Mouse (Mus musculus): Measurements from ENCODE around the gene Gm12184. TPM values are rescaled to one million over a fixed set of nuclear protein-coding genes. Genes with fewer than 3 reads are reported as not detected.
"Not testable (repeated sequence)": the region's sequence is repeated elsewhere in the genome, so short reads cannot be mapped to it uniquely, and the experiment has no call there.

Gene Gm12184
- total and polyA plus RNA-seq, 2 experiments from 2014 or later, result 1.8 to 2.7 TPM

- H3K4me1 ChIP-seq (ENCODE audit: control insufficient read depth, insufficient read depth), result peaks cover 13% of the 10 kb centered on the region; the same call in 1 of the 2 replicates
- H3K4me2 ChIP-seq (ENCODE audit: low read depth, low read length), result peak overlapping the region; percentile 64
- no peaks in the 10 kb centered on the region for H3K36me3 ChIP-seq (replicated peaks; ENCODE audit: control insufficient read depth, insufficient read depth, low read length)
- H3K9me3 ChIP-seq (replicated peaks; ENCODE audit: control insufficient read depth, low read length), result no peaks in the 10 kb centered on the region
- H3K27ac ChIP-seq (ENCODE audit: low read depth), result no peak overlapping the region
- DNase-seq (ENCODE audit: low spot score) (no peak), ATAC-seq (ENCODE audit: insufficient read depth, low read depth) (no peak)
- H3K27me3 ChIP-seq (ENCODE audit: control insufficient read depth, insufficient read depth, low read length), result no peaks in the 10 kb centered on the region
- WGBS, result 12% methylated on average over 22 of the region's 22 CpGs
- TF ChIP-seq EP300 (IDR thresholded peaks at IDR 0.05; ENCODE audit: low read depth), result no peak
- TF ChIP-seq CTCF (IDR thresholded peaks at IDR 0.05; ENCODE audit: low read depth), result no peak
- H3K9ac ChIP-seq (replicated peaks; ENCODE audit: low read depth, low read length), result no peak overlapping the region
- peak overlapping the region; percentile 38 for H3K4me3 ChIP-seq (ENCODE audit: low read depth, low read length)
These were observed 2.1 kb downstream of the Gm12184 start for GRCm38 (mm10) chr11:48824311-48824830.

- H3K4me3 ChIP-seq (ENCODE audit: low read depth, low read length), result peak overlapping the region; percentile 38
- no peak for TF ChIP-seq CTCF (IDR thresholded peaks at IDR 0.05; ENCODE audit: low read depth)
- TF ChIP-seq EP300 (IDR thresholded peaks at IDR 0.05; ENCODE audit: low read depth), result no peak
- H3K27me3 ChIP-seq (ENCODE audit: control insufficient read depth, insufficient read depth, low read length), result no peaks in the 10 kb centered on the region
- no peak overlapping the region for H3K27ac ChIP-seq (ENCODE audit: low read depth)
- no peaks in the 10 kb centered on the region for H3K9me3 ChIP-seq (replicated peaks; ENCODE audit: control insufficient read depth, low read length)
- H3K36me3 ChIP-seq (replicated peaks; ENCODE audit: control insufficient read depth, insufficient read depth, low read length), result no peaks in the 10 kb centered on the region
- peaks cover 13% of the 10 kb centered on the region; the same call in 1 of the 2 replicates for H3K4me1 ChIP-seq (ENCODE audit: control insufficient read depth, insufficient read depth)
- WGBS, result 3% methylated on average over 15 of the region's 15 CpGs
- peak overlapping the region; percentile 16; the same call in 1 of the 2 replicates for H3K9ac ChIP-seq (replicated peaks; ENCODE audit: low read depth, low read length)
- H3K4me2 ChIP-seq (ENCODE audit: low read depth, low read length), result peak overlapping the region; percentile 64
- ATAC-seq (ENCODE audit: insufficient read depth, low read depth) (no peak), DNase-seq (ENCODE audit: low spot score) (peak; percentile 30)
These were observed 2.9 kb downstream of the Gm12184 start for GRCm38 (mm10) chr11:48823536-48823972.

DNA sequence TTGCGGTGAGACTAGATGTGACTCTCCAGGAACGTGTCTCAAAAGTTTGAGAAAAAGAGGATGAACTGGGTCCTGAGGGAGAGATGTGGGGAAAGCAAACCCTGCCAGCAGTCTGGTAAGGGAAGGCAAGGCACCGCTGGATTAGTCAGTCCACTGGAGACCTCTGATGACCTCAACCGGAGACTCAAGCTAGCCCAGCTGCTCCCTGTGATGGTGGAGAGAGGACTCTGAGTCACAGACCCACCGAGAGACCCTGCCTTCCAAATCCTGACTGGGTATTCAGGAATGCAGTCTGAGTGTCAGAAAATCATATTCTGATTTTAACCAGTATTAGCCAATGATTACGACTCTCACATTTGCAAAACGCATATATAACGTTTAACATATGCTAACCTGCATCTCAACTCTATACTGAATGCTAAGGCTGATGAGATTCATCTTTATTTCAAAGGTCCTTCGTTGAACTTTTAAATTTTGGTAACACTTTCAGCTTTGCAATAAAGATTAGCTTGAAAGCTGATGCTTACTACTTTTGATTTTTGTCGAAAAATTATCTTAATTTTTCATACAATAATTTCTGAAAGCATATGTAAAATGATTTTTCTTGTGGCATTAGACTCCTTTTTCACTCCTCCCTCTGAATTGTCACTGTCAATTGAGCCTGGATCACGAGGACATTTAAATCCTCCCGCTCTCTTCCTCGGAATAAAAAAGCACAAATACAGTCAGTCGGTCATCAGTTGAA lies 3.5 kb downstream of the Gm12184 start:
- H3K9ac ChIP-seq (replicated peaks; ENCODE audit: low read depth, low read length), result no peak overlapping the region
- H3K9me3 ChIP-seq (replicated peaks; ENCODE audit: control insufficient read depth, low read length), result no peaks in the 10 kb centered on the region
- no peak overlapping the region for H3K27ac ChIP-seq (ENCODE audit: low read depth)
- ATAC-seq (ENCODE audit: insufficient read depth, low read depth) (no peak), DNase-seq (ENCODE audit: low spot score) (no peak)
- TF ChIP-seq EP300 (IDR thresholded peaks at IDR 0.05; ENCODE audit: low read depth), result no peak
- no peak for TF ChIP-seq CTCF (IDR thresholded peaks at IDR 0.05; ENCODE audit: low read depth)
- no peaks in the 10 kb centered on the region for H3K27me3 ChIP-seq (ENCODE audit: control insufficient read depth, insufficient read depth, low read length)
- H3K4me1 ChIP-seq (ENCODE audit: control insufficient read depth, insufficient read depth), result peaks cover 13% of the 10 kb centered on the region; the same call in 1 of the 2 replicates
- 42% methylated on average over 14 of the region's 14 CpGs for WGBS
- H3K36me3 ChIP-seq (replicated peaks; ENCODE audit: control insufficient read depth, insufficient read depth, low read length), result no peaks in the 10 kb centered on the region
- peak overlapping the region; percentile 64 for H3K4me2 ChIP-seq (ENCODE audit: low read depth, low read length)
- H3K4me3 ChIP-seq (ENCODE audit: low read depth, low read length), result peak overlapping the region; percentile 38

GRCm38 (mm10) chr11:48821299-48821698 lies 5.2 kb downstream of the Gm12184 start:
- not testable (repeated sequence) for H3K36me3 ChIP-seq (replicated peaks; ENCODE audit: control insufficient read depth, insufficient read depth, low read length); H3K27me3 ChIP-seq (ENCODE audit: control insufficient read depth, insufficient read depth, low read length); DNase-seq (ENCODE audit: low spot score); ATAC-seq (ENCODE audit: insufficient read depth, low read depth); H3K4me2 ChIP-seq (ENCODE audit: low read depth, low read length); H3K9ac ChIP-seq (replicated peaks; ENCODE audit: low read depth, low read length); H3K4me3 ChIP-seq (ENCODE audit: low read depth, low read length); H3K9me3 ChIP-seq (replicated peaks; ENCODE audit: control insufficient read depth, low read length); H3K27ac ChIP-seq (ENCODE audit: low read depth)
- WGBS, result 79% methylated on average over 14 of the region's 14 CpGs
- H3K4me1 ChIP-seq (ENCODE audit: control insufficient read depth, insufficient read depth), result peaks cover 11% of the 10 kb centered on the region

DNA sequence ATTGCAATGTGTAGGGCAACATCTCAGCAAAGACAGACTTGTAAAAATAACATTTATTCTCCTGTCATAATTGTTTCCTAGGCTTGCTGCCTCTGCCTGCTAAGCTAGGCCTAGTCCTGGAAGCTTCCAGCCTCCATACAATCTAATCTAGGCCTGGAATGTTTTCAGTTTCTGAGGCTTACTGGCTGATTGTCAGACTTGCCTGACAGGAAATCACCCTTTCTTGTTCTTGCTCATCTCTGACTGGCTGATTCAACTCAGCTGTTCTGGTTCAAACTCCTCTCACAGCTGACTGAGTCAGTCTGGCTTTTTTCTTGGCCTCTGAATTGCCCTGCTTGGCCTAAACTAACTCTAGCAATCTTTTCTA lies 6.2 kb downstream of the Gm12184 start:
- ATAC-seq (ENCODE audit: insufficient read depth, low read depth), result no peak
- Histone ChIP-seq H3K27me3 (ENCODE audit: control insufficient read depth, insufficient read depth, low read length) (no peaks in the 10 kb centered on the region), H3K9ac (replicated peaks; ENCODE audit: low read depth, low read length) (no peak overlapping the region), H3K27ac (ENCODE audit: low read depth) (peak overlapping the region; percentile 46), H3K4me3 (ENCODE audit: low read depth, low read length) (no peak overlapping the region), H3K4me1 (ENCODE audit: control insufficient read depth, insufficient read depth) (peaks cover 21% of the 10 kb centered on the region), H3K9me3 (replicated peaks; ENCODE audit: control insufficient read depth, low read length) (no peaks in the 10 kb centered on the region), H3K4me2 (ENCODE audit: low read depth, low read length) (no peak overlapping the region), H3K36me3 (replicated peaks; ENCODE audit: control insufficient read depth, insufficient read depth, low read length) (no peaks in the 10 kb centered on the region)
- no peak for DNase-seq (ENCODE audit: low spot score)
- TF ChIP-seq EP300 (IDR thresholded peaks at IDR 0.05; ENCODE audit: low read depth), result no peak
- no peak for TF ChIP-seq CTCF (IDR thresholded peaks at IDR 0.05; ENCODE audit: low read depth)

Data from heart, postnatal 0 days (tissue).